Mouse (Mus musculus) midbrain, embryonic 14.5 days (tissue): ENCODE measurements at regions not wholly inside any gene's neighbourhood (a gene's known extent, or its start where the extent isn't known, plus 50 kb on each side); places are given as distances from the start of the nearest gene placed in this dataset.

ENCODE experiments used
- ATAC-seq: fragments of 200-750 bp; cut with Nextera tagmentation; 2 replicates; pipeline ENCODE4 v1.8.0; 2017; ENCODE audit warnings: moderate number of reproducible peaks, moderate library complexity; ENCODE audit not compliant: low FRiP score, low TSS enrichment
- DNase-seq: peaks from one replicate; pipeline ENCODE4 v3.0.0-alpha.2; 2015
- H3K27ac ChIP-seq: fragments of 300-500 bp; sonication (generic); replicated peaks from 2 replicates; pipeline ENCODE4 v1.5.1; 2014; ENCODE audit warnings: mild to moderate bottlenecking, low read depth, low read length, moderate library complexity
- H3K27me3 ChIP-seq: fragments of 300-500 bp; sonication (generic); 2 replicates; pipeline ENCODE4 v1.6.1; 2014; ENCODE audit warnings: low read length, control low read depth, mixed read lengths; ENCODE audit not compliant: control insufficient read depth, insufficient read depth
- H3K36me3 ChIP-seq: fragments of 300-500 bp; sonication (generic); 2 replicates; pipeline ENCODE4 v1.6.1; 2014; ENCODE audit warnings: low read length, control low read depth; ENCODE audit not compliant: control insufficient read depth, insufficient read depth
- H3K4me1 ChIP-seq: fragments of 300-500 bp; sonication (generic); 2 replicates; pipeline ENCODE4 v1.6.1; 2014; ENCODE audit warnings: mild to moderate bottlenecking, antibody characterized with exemption, low read length, control low read depth; ENCODE audit not compliant: control insufficient read depth, insufficient read depth
- H3K4me2 ChIP-seq: fragments of 300-500 bp; sonication (generic); 2 replicates; pipeline ENCODE4 v1.6.1; 2014; ENCODE audit warnings: mild to moderate bottlenecking, low read length, moderate library complexity
- H3K4me3 ChIP-seq: fragments of 300-500 bp; sonication (generic); replicated peaks from 2 replicates; pipeline ENCODE4 v1.5.1; 2014; ENCODE audit warnings: low read depth, low read length
- H3K9ac ChIP-seq: fragments of 300-500 bp; sonication (generic); replicated peaks from 2 replicates; pipeline ENCODE4 v1.6.1; 2014; ENCODE audit warnings: mild to moderate bottlenecking, low read length, moderate library complexity
- H3K9me3 ChIP-seq: fragments of 300-500 bp; sonication (generic); 2 replicates; pipeline ENCODE4 v1.6.1; 2016; ENCODE audit warnings: low read length, control low read depth, mixed read lengths; ENCODE audit not compliant: control insufficient read depth
- WGBS: fragments of 180-500 bp; shearing (Covaris S2); extraction: QIAGEN DNeasy Blood & Tissue Kit; methylation state at CpG from one replicate; pipeline ENCODE4 v1.1.7; 2014; 5-methylcytosine and 5-hydroxymethylcytosine counted together

- Histone ChIP-seq H3K27ac (no peak overlapping the region), H3K9ac (no peak overlapping the region), H3K4me2 (no peak overlapping the region), H3K9me3 (no peaks in the 10 kb centered on the region), H3K4me1 (no peaks in the 10 kb centered on the region; the same call in 1 of the 2 replicates), H3K36me3 (no peaks in the 10 kb centered on the region), H3K4me3 (no peak overlapping the region), H3K27me3 (no peaks in the 10 kb centered on the region)
- ATAC-seq, result no peak
- DNase-seq, result no peak
- 68% methylated on average over 4 of the region's 4 CpGs for WGBS
These were observed 161.5 kb upstream of the Sash1 start for GRCm38 (mm10) chr10:9047341-9047740.

- DNase-seq (no peak), ATAC-seq (no peak)
- no peak overlapping the region for H3K4me2 ChIP-seq
- no peaks in the 10 kb centered on the region; the same call in 1 of the 2 replicates for H3K4me1 ChIP-seq
- WGBS, result 87% methylated on average over 9 of the region's 9 CpGs
- no peaks in the 10 kb centered on the region for H3K36me3 ChIP-seq
- no peak overlapping the region for H3K27ac ChIP-seq
- H3K9me3 ChIP-seq, result no peaks in the 10 kb centered on the region
- H3K9ac ChIP-seq, result no peak overlapping the region
- no peak overlapping the region for H3K4me3 ChIP-seq
- no peaks in the 10 kb centered on the region for H3K27me3 ChIP-seq
These were observed 159.0 kb upstream of the Sash1 start for GRCm38 (mm10) chr10:9044746-9045370.

GRCm38 (mm10) chr10:9043507-9043906, 157.6 kb upstream of the Sash1 start:
- Histone ChIP-seq H3K36me3 (no peaks in the 10 kb centered on the region), H3K4me3 (no peak overlapping the region), H3K4me2 (no peak overlapping the region), H3K4me1 (no peaks in the 10 kb centered on the region; the same call in 1 of the 2 replicates), H3K27me3 (no peaks in the 10 kb centered on the region), H3K9me3 (no peaks in the 10 kb centered on the region), H3K27ac (no peak overlapping the region), H3K9ac (no peak overlapping the region)
- ATAC-seq (no peak), DNase-seq (no peak)
- WGBS, result 95% methylated on average over 1 of the region's 1 CpGs

- no peaks in the 10 kb centered on the region for H3K36me3 ChIP-seq
These were observed 144.6 kb upstream of the Sash1 start for GRCm38 (mm10) chr10:9030486-9030885.

GRCm38 (mm10) chr10:9029506-9029905, 143.6 kb upstream of the Sash1 start:
- DNase-seq, result no peak
- no peak overlapping the region for H3K27ac ChIP-seq
- no peaks in the 10 kb centered on the region for H3K36me3 ChIP-seq
- ATAC-seq, result no peak
- H3K9ac ChIP-seq, result no peak overlapping the region
- WGBS, result 87% methylated on average over 6 of the region's 6 CpGs
- no peaks in the 10 kb centered on the region for H3K9me3 ChIP-seq
- no peak overlapping the region for H3K4me3 ChIP-seq
- no peaks in the 10 kb centered on the region for H3K27me3 ChIP-seq
- no peaks in the 10 kb centered on the region for H3K4me1 ChIP-seq
- H3K4me2 ChIP-seq, result no peak overlapping the region

More at GRCm38 (mm10) chr10:9030486-9030885, 144.6 kb upstream of the Sash1 start:
- Histone ChIP-seq H3K4me1 (no peaks in the 10 kb centered on the region), H3K27me3 (no peaks in the 10 kb centered on the region), H3K9ac (no peak overlapping the region), H3K9me3 (no peaks in the 10 kb centered on the region), H3K4me3 (no peak overlapping the region), H3K4me2 (no peak overlapping the region), H3K27ac (no peak overlapping the region)
- ATAC-seq, result no peak
- DNase-seq, result no peak
- 91% methylated on average over 6 of the region's 6 CpGs for WGBS

- Histone ChIP-seq H3K9ac (no peak overlapping the region), H3K27me3 (no peaks in the 10 kb centered on the region), H3K4me2 (no peak overlapping the region), H3K9me3 (no peaks in the 10 kb centered on the region), H3K36me3 (no peaks in the 10 kb centered on the region), H3K4me1 (no peaks in the 10 kb centered on the region), H3K27ac (no peak overlapping the region), H3K4me3 (no peak overlapping the region)
- ATAC-seq (no peak), DNase-seq (no peak)
- WGBS, result 90% methylated on average over 12 of the region's 12 CpGs
These were observed 141.4 kb upstream of the Sash1 start for GRCm38 (mm10) chr10:9027070-9027807.

GRCm38 (mm10) chr10:9014810-9015505, 129.1 kb upstream of the Sash1 start:
- no peaks in the 10 kb centered on the region for H3K27me3 ChIP-seq
- H3K9me3 ChIP-seq, result no peaks in the 10 kb centered on the region
- H3K4me1 ChIP-seq, result no peaks in the 10 kb centered on the region
- 85% methylated on average over 11 of the region's 11 CpGs for WGBS
- DNase-seq (no peak), ATAC-seq (no peak)
- no peak overlapping the region for H3K27ac ChIP-seq
- no peaks in the 10 kb centered on the region for H3K36me3 ChIP-seq
- H3K4me3 ChIP-seq, result no peak overlapping the region
- no peak overlapping the region for H3K9ac ChIP-seq
- H3K4me2 ChIP-seq, result no peak overlapping the region

GRCm38 (mm10) chr10:9013549-9013925, 127.7 kb upstream of the Sash1 start:
- Histone ChIP-seq H3K4me3 (no peak overlapping the region), H3K4me2 (no peak overlapping the region), H3K9ac (no peak overlapping the region), H3K4me1 (no peaks in the 10 kb centered on the region), H3K9me3 (no peaks in the 10 kb centered on the region), H3K27ac (no peak overlapping the region), H3K27me3 (no peaks in the 10 kb centered on the region), H3K36me3 (no peaks in the 10 kb centered on the region)
- no peak for ATAC-seq
- WGBS, result 70% methylated on average over 3 of the region's 3 CpGs
- no peak for DNase-seq
